Mouse (Mus musculus): ENCODE results near the gene Mefv. TPM values are rescaled to one million over a fixed set of nuclear protein-coding genes. Genes with fewer than 3 reads are reported as not detected.
"Not testable (repeated sequence)": the region's sequence is repeated elsewhere in the genome, so short reads cannot be mapped to it uniquely, and the experiment has no call there.

Gene Mefv
- total RNA-seq (2021): under 1 TPM in 1 of 2 experiments, not detected in 1; 0.12 TPM
- long read RNA-seq, experiment 1: 0 reads
- long read RNA-seq, experiment 2: 0 reads

DNA sequence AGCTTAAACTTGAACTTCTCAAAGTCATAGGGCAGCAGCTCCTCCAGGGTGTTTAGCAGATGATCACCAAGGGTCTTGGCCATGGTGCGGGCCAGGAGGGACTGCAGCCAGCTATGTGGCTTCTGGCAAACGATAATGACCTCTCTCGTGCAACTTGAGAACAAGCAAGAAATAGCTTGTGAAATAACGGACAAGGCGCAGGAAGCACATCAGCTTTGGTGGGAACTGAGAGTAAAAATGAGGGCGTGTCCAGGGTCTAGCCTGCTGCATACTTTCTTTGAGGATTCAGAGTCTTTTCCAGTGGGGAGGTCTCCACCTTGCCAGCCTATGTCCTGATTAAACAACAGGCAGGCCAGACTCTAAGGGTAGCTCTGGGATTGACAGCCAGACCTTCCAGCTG is at the start of gene Mefv:
Gene Mefv (minus strand): TSS at position 118 of the 400 bp plus-strand sequence.
- DNase-seq: no peak

GRCm38 (mm10) chr16:3748976-3749375 is 31.1 kb upstream of the Mefv start:
- DNase-seq: no peak

DNA sequence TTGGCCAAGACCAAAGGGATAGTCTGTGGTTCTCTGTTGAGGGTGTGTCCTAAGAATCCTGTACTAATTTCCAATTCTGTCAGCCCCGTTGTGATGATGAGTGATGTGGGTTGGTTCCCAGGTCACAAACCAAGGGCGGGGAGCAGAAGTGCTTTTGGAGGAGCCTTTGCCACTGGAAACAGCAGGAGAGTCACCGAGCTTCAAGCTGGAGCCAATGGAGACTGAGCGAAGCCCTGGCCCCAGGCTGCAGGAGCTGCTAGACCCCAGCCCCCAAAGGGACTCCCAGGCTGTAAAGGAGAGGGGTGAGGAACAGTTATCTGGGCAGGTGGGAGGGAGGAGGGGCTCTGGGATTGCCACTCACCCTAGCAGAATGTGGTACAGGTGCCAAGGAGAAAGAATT is 27.8 kb upstream of the Mefv start:
- DNase-seq: no peak

- no peak for DNase-seq
Observed at GRCm38 (mm10) chr16:3744186-3744700, 26.3 kb upstream of the Mefv start.

DNA sequence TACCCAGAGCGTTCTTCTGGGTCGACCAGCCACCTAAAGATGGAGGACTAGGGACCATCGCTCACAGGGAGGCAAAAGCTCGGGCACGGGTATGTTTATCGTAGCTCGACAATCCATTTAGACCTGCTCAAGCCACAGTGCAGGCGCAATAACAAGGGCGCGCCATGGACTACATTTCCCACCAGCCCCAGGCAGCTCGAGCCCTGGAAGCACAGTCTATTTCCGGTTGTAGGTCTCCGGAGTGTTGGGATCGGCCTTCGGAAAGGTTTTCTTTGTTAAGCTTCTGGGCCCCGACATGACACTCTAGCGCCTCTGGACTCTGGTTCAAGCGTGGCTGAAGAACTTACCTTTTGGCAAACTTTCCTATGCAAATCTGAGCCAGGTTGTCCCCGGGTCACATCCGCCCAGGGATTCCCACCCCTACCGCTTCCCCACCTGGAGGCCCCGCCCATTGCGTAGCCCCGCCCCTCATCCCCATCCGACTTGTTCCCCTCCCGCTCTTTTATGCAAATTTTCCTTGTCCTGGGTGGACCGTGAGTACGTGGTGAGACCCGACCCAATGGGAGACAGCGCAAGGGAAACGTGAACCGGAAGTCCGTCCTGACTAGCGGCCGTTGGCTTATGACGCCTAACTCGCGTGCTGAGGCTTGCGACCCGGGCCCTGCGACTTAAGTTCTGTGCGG is 25.7 kb upstream of the Mefv start, which contains the start of gene Zfp263:
Gene Zfp263 (plus strand): TSS at position 591 of the 683 bp plus-strand sequence.
- DNase-seq: peak; percentile 93 to 97

GRCm38 (mm10) chr16:3742466-3742865 is 24.6 kb upstream of the Mefv start:
- DNase-seq: no peak

- no peak for DNase-seq
Observed at GRCm38 (mm10) chr16:3733198-3733732, 15.4 kb upstream of the Mefv start.

DNA sequence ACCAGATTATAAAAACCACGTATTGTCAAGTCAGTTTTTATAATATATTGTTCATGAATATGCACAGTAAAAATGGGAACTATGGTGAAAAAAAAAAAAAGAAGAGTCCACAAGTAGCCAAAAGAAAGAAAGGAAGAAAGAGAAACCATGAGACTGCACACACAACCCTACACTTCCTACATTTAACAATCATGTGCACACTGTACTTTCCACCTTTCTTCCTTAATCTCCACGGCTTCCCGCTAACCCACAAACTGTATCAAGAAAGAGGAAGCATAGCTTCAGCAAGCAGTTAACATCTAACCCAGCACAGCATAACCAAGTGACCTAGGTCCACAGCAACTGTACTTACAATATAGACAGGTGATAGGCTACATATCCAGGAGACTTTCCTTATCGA is 14.7 kb upstream of the Mefv start:
- peak in 1 of 2 experiments; percentile 15 for DNase-seq

- no peak for DNase-seq
Observed at GRCm38 (mm10) chr16:3727980-3728720, 10.3 kb upstream of the Mefv start.

DNA sequence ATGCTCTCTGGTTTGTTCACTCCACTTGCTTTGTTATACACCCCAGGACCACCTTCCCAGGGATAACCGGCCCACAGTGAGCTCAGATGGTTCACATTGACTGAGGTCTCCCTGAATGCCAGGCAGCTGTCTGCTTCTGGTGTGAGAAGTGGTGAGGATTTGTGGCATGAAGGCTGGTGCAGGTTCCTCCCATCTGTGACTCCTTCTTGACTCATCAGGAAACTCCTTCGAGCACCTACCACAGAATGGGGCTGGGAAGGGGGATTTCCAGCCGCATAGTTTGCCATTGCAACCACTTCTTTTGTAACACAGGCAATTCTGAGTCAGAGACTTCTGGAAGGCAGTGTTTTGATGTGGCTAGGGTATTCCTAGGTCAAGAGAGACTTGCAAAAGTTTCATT is 5.3 kb upstream of the Mefv start:
- DNase-seq: peak in 1 of 2 experiments; percentile 11

DNA sequence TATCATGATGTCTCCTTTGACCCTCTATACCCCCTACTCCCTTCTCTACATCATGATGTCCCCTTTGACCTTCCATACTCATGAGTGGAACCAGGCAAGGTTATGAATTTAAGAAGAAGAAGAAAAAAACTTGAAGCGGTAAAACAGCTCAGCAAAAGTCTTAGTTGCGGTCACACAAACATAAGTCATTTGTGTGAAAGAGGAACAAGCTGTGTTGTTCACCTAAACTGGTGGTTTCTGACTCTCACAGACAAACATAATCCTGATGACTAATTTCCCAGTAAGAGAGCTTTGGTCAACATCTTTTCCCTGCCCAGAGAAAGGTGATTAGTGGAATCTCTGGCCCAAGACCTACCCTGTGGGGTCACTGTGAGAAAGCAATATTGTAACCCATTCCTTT is 3.2 kb downstream of the Mefv start:
- DNase-seq: peak in 1 of 2 experiments; percentile 4

DNA sequence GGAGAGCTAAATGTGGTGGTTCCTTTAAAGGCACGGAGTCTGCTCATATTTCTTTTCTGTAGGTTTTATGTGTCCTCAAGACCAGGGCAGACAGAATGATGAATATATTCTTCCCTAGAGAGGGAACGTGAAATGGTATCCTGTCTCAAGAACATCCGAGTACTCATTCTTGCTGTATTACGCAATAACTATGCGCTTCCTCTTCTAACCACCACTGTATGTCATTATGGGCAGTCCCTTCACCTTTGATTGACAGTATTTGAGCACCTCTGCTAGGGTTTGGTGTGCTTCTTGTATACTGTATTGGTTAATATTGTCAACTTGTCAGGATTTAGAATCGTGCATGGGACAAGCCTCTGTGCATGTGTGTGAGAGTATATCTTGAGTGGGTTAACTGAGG is 11.2 kb downstream of the Mefv start:
- DNase-seq: no peak

DNA sequence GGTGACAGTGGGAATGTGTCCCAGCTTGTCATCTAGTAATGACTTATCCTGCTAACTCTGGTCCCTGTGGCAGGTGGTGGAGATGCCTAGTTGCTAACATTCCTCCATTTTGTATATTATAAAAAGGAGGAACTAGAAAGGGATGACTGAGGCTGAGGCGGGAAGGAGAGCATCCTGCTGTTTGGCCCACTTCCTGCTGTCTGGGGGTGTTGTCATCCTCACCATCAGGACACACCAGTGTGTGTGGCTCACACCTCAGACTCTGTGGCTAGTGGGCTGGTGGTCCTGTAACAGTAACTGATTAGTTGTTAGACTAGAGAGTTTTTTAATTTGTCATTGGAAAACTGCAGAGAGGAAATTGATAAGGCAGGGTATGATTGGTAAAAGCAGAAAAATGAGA is 17.0 kb downstream of the Mefv start:
- DNase-seq: no peak

DNA sequence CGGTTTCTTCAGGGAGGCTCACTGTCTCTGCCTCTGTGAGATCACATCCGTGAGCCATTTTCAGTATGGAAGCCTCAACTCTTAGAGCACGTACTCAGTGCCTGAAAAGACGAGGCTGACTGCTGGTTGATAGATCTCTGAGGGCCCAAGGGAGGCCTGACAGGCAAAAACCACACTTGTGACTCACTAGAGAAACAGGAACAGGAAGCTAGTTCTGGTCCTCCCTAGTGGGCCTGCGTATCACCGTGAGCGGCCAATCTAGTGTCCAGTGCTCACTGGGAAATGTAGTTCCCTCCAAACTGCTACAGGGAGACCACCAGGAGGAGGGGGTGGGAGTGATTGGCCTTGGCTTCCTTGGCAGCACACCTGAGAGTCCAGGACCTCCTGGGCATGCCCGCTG is 18.6 kb downstream of the Mefv start:
- peak in 1 of 2 experiments; percentile 29 for DNase-seq

DNA sequence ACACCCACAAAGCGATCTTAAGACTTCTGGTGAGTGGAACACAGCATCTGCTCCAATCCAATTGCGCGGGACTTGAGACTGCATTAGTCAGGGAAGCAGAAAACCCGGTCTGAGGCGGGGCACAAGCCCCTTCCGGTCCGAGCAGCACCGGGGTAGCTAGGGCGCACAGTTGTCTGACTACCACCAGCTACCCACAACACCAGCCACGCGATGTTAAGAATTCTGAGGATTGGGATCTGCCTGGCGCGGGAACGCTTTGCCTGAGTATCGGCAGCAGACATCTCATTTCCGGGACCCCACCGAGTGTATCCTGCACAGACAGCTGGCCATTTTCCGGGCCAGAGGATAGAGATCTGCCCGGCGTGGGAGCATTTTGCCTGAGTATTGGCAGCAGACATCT is 28.3 kb downstream of the Mefv start:
- not testable (repeated sequence) for DNase-seq

Other genes starting within 250 kb of the Mefv start
- not detected for gene Olfr161, start 127.1 kb downstream of the Mefv start, total RNA-seq (2021)
- 1 to 10 TPM; 7.4 to 8.7 TPM for gene Zfp263, start 26.0 kb upstream of the Mefv start, total RNA-seq (2021)
- gene Olfr15, start 112.8 kb upstream of the Mefv start, total RNA-seq (2021): not detected
- gene Zfp174, start 129.2 kb upstream of the Mefv start, total RNA-seq (2021): 1 to 10 TPM; 1.3 to 1.4 TPM
- 10 to 100 TPM; 39.6 to 56.8 TPM for gene Naa60, start 154.3 kb upstream of the Mefv start, total RNA-seq (2021)
- 10 to 100 TPM in 1 of 2 experiments, 1 to 10 TPM in 1; 9.6 to 10.7 TPM for gene Zfp597, start 166.5 kb upstream of the Mefv start, total RNA-seq (2021)
- gene Gm20695, start 166.6 kb upstream of the Mefv start, total RNA-seq (2021): not detected
- 1 to 10 TPM; 2.1 to 3.0 TPM for gene 1700037C18Rik, start 190.6 kb upstream of the Mefv start, total RNA-seq (2021)
- gene Cluap1, start 190.7 kb upstream of the Mefv start, total RNA-seq (2021): 10 to 100 TPM; 10.9 to 11.6 TPM